Comparison of ENCODE assay signal across 8 mouse cellular contexts in the genomic region with DNA sequence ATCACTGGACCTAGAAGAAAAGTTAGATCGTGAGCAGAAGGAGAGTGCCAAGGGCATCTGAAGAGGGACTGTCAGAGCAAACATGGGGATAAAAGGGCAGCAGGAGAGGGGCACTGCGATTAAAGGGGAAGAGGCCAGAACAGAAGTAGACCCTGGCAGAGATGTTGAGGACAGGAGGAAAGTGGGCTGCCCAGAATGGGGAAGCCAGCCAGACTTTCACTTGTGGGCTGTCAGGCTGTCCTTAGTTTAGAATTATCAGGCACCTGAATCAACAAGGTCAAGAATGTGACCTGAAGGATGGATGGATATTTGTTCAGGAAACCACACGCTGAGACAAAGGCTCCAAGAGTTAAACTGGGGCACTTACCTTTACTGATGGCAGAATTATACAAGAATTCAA.
DNase-seq lines count a peak whose midpoint lies in the region; ATAC-seq lines count a peak whose summit lies in the region.
"Had no signal": no experiment of that assay in that cellular context is flagged by ENCODE, and none has a peak within 500 bp of the region (broad histone marks: within the 10 kb centered on the region; RNA-seq: fewer than 3 reads in every experiment).

No protein-coding gene starts in this region.

- H3K4me3 ChIP-seq in hindbrain, embryonic 10.5 days: peak overlapping the region; percentile 35
- H3K4me3 ChIP-seq in hindbrain, embryonic 14.5 days (replicated peaks; ENCODE audit: low read length): no peak overlapping the region
- peak overlapping the region; percentile 30 for H3K4me3 ChIP-seq in limb, embryonic 10.5 days

- no peaks in the 10 kb centered on the region for H3K27me3 ChIP-seq in hindbrain, embryonic 10.5 days (ENCODE audit: insufficient read depth, poor library complexity, severe bottlenecking)
- no peaks in the 10 kb centered on the region for H3K27me3 ChIP-seq in hindbrain, embryonic 14.5 days (ENCODE audit: control insufficient read depth, insufficient read depth, low read length)
- H3K27me3 ChIP-seq in limb, embryonic 10.5 days (ENCODE audit: low read depth, poor library complexity, severe bottlenecking): no peaks in the 10 kb centered on the region

- peak overlapping the region; percentile 90 for H3K27ac ChIP-seq in hindbrain, embryonic 10.5 days
- H3K27ac ChIP-seq in hindbrain, embryonic 14.5 days: no peak overlapping the region
- peak overlapping the region; percentile 93 for H3K27ac ChIP-seq in limb, embryonic 10.5 days

- 9% methylated on average over 3 of the region's 3 CpGs for WGBS in hindbrain, embryonic 10.5 days
- WGBS in hindbrain, embryonic 14.5 days: 12% methylated on average over 3 of the region's 3 CpGs
- WGBS in limb, embryonic 10.5 days: 15% methylated on average over 3 of the region's 3 CpGs

- H3K9ac ChIP-seq in hindbrain, embryonic 14.5 days: no peak overlapping the region

- H3K4me2 ChIP-seq in hindbrain, embryonic 14.5 days (replicated peaks): no peak overlapping the region

- no peak for ATAC-seq in hindbrain, embryonic 14.5 days (ENCODE audit: low FRiP score)

- peaks cover 6% of the 10 kb centered on the region for H3K36me3 ChIP-seq in hindbrain, embryonic 10.5 days
- H3K36me3 ChIP-seq in hindbrain, embryonic 14.5 days (replicated peaks; ENCODE audit: control insufficient read depth, insufficient read depth): no peaks in the 10 kb centered on the region
- no peaks in the 10 kb centered on the region for H3K36me3 ChIP-seq in limb, embryonic 10.5 days
- H3K36me3 ChIP-seq: G1E had no signal

- peaks cover 30% of the 10 kb centered on the region for H3K4me1 ChIP-seq in hindbrain, embryonic 10.5 days (replicated peaks)
- 0 out of 2 replicates have a peak, but pooled peaks cover 7% of the 10 kb centered on the region for H3K4me1 ChIP-seq in hindbrain, embryonic 14.5 days (replicated peaks; ENCODE audit: control insufficient read depth, insufficient read depth, low read length)
- peaks cover 28% of the 10 kb centered on the region for H3K4me1 ChIP-seq in limb, embryonic 10.5 days

- H3K9me3 ChIP-seq in hindbrain, embryonic 10.5 days: peaks cover 6% of the 10 kb centered on the region; the same call in 1 of the 2 replicates
- no peaks in the 10 kb centered on the region for H3K9me3 ChIP-seq in hindbrain, embryonic 14.5 days (ENCODE audit: control insufficient read depth, low read length)
- no peaks in the 10 kb centered on the region for H3K9me3 ChIP-seq in limb, embryonic 10.5 days (replicated peaks)
- H3K9me3 ChIP-seq: G1E had no signal

- no peak for DNase-seq in hindbrain, embryonic 10.5 days (ENCODE audit: low spot score)
- no peak for DNase-seq in hindbrain, embryonic 14.5 days (ENCODE audit: low spot score)
- DNase-seq in retina, embryonic 14.5 days (ENCODE audit: low spot score): peak; percentile 34
- no peak for DNase-seq in retina, postnatal 1 day
- DNase-seq in limb, embryonic 10.5 days (ENCODE audit: low spot score): peak; percentile 43
- DNase-seq in frontal cortex, postnatal 25 days (ENCODE audit: low spot score in 2 of 2): no peak
- no peak for DNase-seq in adrenal gland, adult 2 months

Comparison
In these comparisons a context has a peak if more than half of its experiments do, and no peak if none do; other contexts are left out.
1. DNase-seq: peak in retina, embryonic 14.5 days (single experiment) and limb, embryonic 10.5 days (single experiment); none in hindbrain, embryonic 10.5 days (single experiment), hindbrain, embryonic 14.5 days (single experiment), retina, postnatal 1 day (single experiment), frontal cortex, postnatal 25 days (0 of 2) and adrenal gland, adult 2 months (single experiment).